Mouse (Mus musculus): ENCODE measurements around the gene H2afx.

GRCm38 (mm10) chr9:44341487-44341886 is 7.0 kb downstream of the H2afx start:
- TF ChIP-seq TAL1 (IDR thresholded peaks at IDR 0.05; ENCODE audit: low read length) (no peak), GATA1 (IDR thresholded peaks at IDR 0.05; ENCODE audit: low read length) (no peak)
